Mouse (Mus musculus) T-helper 1 cell (primary cell): ENCODE measurements around the gene Amph.

ENCODE experiments used
- in situ Hi-C: fragments of 300-600 bp; cut with MboI, MseI; formaldehyde crosslinking; loops from one replicate; pipeline ENCODE4 v1.15.1; 2025; ENCODE audit warnings: high pct_unique_total_duplicates

Amph gene

DNA sequence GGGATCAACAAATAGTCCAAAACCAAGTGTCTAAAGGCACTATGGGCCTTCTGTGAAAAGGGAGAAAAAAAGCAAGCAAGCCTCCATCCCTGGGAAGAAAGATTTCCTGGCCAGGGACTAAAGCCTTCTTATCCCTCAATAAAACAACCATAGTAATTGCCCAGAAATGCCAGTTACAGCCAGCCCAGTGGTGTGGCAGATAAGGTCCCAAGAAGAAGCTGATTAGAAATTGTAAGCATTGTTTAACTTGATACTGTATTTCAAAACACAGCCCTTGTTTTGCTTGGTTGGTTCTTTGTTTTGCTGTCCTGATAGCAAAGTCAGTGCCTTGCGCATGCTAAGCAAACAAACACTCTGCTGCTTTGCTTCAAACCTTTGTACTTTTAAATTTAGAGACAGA, 191.8 kb downstream of the Amph start:
- in situ Hi-C loops = no loop called here

GRCm38 (mm10) chr13:19143766-19144165, 195.8 kb downstream of the Amph start:
- in situ Hi-C loops = no loop called here

GRCm38 (mm10) chr13:19147468-19147867, 199.5 kb downstream of the Amph start:
- in situ Hi-C loops = no loop called here

GRCm38 (mm10) chr13:19149574-19149973, 201.6 kb downstream of the Amph start:
- in situ Hi-C loops = no loop called here

DNA sequence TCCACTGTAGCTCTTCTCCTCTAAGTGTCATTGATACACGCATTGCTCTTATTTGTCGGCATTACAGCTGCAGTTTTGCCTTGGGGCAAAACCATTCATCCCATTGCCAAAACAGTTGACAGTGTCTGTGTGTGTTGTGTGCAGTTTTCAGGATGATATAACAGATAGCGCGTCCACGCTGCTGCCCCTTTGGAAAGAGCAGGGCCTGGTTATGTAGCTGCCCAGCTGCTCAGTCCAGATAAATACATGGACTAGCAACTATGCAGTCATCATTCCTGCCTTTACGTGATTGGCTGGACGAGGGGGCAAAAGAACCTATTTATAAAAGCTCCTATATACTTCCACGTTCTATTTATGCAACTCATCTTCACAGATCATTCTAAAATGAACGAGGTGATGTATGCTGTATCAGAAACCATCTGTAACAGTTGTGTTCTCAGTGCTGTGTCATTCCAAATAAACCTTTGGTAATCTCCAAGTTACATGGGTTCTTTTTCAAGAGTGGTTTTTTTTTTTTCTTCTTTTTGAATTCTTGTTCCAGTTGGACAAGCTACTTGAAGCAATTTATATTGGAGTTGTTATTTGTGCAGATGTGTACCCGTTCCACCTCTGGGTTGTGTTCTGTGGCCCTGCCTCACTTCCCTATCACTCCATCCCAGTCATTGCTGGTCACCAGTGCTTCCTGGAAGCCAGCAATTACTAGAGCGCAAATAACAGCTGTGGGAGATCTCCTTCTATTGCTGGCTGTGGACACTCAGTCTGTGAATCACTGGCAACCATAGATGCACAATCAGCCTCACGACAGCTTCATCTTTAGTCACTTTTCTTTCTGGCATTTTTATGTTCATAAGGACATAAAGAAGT, 202.7 kb downstream of the Amph start:
- in situ Hi-C loops = no loop called here

DNA sequence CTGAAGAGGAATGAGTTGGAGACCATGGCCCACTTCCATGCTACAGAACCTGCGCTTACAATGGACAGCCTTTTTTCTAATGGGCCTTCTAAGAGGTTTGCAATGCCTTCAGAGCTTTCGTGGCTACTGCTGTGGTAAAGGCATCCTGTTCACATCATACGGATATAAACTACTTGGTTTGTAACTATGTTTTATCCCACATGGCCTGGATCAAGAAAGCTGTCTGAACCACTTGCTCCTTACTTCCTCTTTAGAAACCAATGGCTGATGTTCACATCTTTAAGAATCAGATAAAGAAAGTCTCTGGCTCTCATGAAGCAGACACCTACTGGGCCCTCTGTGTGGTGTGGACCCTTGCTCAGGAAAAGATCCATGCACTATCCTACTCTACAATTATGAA, 204.1 kb downstream of the Amph start:
- in situ Hi-C loops = no loop called here

DNA sequence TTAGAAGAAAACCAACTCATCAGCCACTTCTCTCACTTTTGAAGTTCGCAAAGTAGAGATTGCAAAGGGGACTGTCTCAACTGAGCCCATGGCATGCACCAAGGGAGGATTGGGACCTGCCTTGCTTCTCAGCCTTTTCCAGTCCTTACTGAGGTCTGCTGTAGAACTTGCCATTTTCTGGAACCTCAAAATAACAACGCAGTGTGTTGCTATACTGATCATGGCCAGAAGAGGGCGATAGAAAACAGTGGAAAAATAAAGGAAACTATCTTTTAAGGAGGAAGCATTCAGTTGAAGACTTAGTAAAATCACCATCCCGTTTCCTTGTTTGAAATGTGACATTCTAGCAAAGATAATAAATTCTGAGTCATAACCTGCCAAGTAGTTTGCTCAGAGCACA, 210.5 kb downstream of the Amph start:
- in situ Hi-C loops = no loop called here

DNA sequence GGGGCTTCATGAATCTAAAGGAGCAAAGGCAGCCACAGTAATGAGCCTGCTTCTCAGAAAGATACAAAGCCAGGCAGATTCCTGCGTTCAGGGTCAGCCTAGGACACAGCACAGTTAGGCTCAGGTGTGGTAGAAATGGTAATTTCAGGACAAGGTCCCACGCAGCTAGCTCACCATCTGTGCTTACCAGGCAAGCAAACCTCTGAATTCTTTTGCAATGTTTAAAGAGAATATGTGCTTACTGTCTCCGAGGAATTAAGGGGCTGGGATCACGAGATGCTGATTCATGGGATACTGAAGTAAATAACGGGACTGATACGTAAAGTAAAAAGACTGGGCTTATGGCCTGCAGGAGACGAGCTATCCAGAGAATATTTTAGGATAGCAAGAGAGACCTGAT, 212.6 kb downstream of the Amph start:
- in situ Hi-C loops = no loop called here

DNA sequence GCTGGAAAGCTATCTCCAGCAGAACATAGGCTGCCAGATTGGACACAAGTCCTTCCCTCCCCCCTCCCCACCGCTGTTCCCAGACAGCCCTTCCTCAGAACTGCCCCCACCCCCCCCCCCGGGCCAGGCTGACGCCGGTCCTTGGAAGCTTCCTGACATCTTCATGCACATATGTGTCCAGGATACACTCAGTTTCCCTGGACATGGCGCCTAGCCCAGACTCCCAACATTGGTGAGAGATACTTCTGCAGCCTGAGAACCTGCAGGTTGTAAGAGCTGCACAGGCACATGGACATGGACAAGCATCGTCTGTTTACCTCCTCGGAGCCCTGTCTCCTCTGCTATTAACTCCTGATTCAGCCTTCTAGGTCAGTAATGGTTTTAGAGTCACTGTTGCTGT, 213.1 kb downstream of the Amph start:
- in situ Hi-C loops = no loop called here

DNA sequence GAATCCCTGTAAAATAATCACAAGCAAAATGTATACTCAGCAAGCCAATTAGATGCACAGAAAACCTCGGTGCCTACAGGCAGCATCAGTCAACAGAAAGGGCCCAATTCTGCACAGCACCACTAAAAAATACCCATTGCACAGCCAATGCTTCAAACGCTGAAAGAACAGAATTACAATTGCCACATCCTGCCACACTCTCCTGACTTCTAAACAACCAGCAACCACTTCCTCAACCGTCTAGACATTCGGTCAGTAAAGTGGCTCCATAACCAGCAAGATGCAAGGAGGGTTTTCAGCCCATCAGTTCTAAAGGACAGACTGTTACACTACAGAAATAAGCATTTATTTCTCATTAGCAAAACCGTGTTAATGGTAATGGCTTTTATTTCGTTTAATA, 214.1 kb downstream of the Amph start:
- in situ Hi-C loops = no loop called here

DNA sequence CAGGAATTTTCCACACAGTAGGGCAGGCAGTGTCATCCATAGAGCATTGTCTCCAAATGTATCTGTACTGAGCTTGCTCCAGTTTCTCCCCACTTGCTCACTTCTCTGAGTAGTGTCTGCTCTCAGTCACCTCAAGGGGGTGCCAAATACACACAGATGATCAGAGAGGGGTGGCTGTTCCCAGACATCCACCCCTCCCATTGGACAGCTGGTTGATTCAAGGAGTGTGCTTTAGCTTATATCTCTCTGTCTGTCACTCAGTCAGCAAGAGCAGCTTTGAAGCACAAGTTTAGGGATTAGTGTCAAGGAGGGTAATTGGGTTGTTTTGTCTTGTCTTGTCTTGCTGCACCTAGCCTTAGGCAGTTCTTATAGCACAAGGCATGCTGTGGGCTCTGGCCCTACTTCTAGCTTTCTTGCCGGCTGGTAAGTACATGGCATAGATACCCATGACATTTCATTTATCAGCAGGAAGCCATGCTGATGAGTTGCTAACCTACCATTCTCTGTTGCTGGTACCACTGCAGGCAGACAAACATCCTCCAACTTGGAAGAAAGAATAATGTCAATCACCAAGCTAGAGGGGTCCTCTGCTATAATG, 229.8 kb downstream of the Amph start:
- in situ Hi-C loops = loop anchor here (5.0 kb wide), 1 partner anchor 35 kb away; no protein-coding TSS in a partner anchor

- in situ Hi-C loops = loop anchor here (5.0 kb wide), 1 partner anchor 34 kb away; no protein-coding TSS in a partner anchor
These were observed 230.3 kb downstream of the Amph start for GRCm38 (mm10) chr13:19178351-19178750.

GRCm38 (mm10) chr13:19182259-19182658, 234.3 kb downstream of the Amph start:
- in situ Hi-C loops = no loop called here

DNA sequence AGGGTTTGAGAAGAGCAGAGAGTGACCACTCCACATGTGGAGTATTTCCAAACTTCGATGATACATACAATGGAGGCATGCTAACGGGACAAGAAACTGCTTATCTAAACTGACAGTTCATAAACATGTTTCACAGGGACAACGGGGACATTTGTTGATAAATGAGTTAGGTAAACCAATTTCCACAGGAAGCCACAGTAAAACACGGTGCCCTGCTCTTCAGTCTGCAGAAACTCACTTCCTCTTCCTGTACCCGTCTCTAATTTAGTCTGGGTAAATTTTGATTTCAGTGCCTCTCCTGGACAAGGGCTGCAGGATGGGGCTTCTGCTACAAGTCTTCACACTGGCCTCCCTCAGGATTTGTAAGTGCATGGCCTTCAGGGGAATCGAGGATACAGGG, 242.0 kb downstream of the Amph start:
- in situ Hi-C loops = no loop called here

GRCm38 (mm10) chr13:19194803-19195202, 246.8 kb downstream of the Amph start:
- in situ Hi-C loops = no loop called here

GRCm38 (mm10) chr13:19195456-19195855, 247.5 kb downstream of the Amph start:
- in situ Hi-C loops = no loop called here
